Comparison of ENCODE assay signal across 16 mouse cellular contexts in the genomic region with DNA sequence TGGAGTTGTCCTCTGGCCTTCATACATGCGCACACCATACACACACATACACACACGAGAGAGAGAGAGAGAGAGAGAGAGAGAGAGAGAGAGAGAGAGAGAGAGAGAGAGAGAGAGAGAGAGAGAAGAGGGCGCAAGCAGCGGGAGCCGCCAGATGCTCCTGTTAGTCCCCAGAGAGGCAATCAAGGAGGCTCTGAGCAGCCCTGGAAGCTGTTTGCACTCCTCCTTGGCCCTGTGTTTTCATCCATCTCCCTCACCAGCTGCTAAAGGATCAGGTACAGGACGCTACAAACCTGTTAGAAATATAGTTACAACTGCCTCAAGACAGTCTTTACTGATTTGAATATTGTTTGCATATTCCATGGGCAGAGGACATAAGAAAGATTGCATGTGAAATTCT. TPM values are rescaled to one million over a fixed set of nuclear protein-coding genes. Genes with fewer than 3 reads are reported as not detected.
"Had no signal": no experiment of that assay in that cellular context is flagged by ENCODE, and none has a peak within 500 bp of the region (broad histone marks: within the 10 kb centered on the region; RNA-seq: fewer than 3 reads in every experiment).

No protein-coding gene starts in this region.

- H3K4me3 ChIP-seq: kidney, embryonic 15.5 days; myocyte; neural tube, embryonic 12.5 days had no signal

- H3K9ac ChIP-seq: kidney, embryonic 15.5 days; liver, embryonic 14.5 days; neural tube, embryonic 12.5 days had no signal

- H3K4me2 ChIP-seq: kidney, embryonic 15.5 days; neural tube, embryonic 12.5 days had no signal

- H3K36me3 ChIP-seq: kidney, embryonic 15.5 days; neural tube, embryonic 12.5 days had no signal

- ATAC-seq: intestine, embryonic 16.5 days had no signal

- H3K27me3 ChIP-seq: neural tube, embryonic 12.5 days had no signal

- H3K9me3 ChIP-seq: kidney, embryonic 15.5 days; neural tube, embryonic 12.5 days had no signal

- H3K27ac ChIP-seq: kidney, embryonic 15.5 days; liver, embryonic 14.5 days; neural tube, embryonic 12.5 days had no signal

- DNase-seq: kidney, adult 2 months; kidney, postnatal 14 days; left cerebral cortex, postnatal 4 days; lung, adult 18-20 months; retina, postnatal 1 day; right cerebral cortex, postnatal 4 days; spleen, adult 18-20 months; thymus, postnatal 4 days had no signal

RNA-seq across cellular contexts. Expression of a gene that starts 1.0 kb away (rescaled TPM):
- polyA plus RNA-seq: intestine, embryonic 16.5 days; kidney, adult 2 months; kidney, embryonic 15.5 days; large intestine, adult 2 months; liver, adult 2 months; liver, embryonic 14.5 days; neural tube, embryonic 12.5 days; stomach, embryonic 14.5 days had no signal

RNA-seq across cellular contexts. Expression of a gene that starts 29.3 kb away (rescaled TPM):
- polyA plus RNA-seq: liver, adult 2 months had no signal
